Mouse (Mus musculus) embryonic fibroblast, embryonic 13.5 days (primary cell): ENCODE data around the gene Gm15737.

ENCODE experiments used
- CTCF ChIP-seq: IDR thresholded peaks from 2 replicates; pipeline ENCODE4 v1.5.1; 2011; ENCODE audit warnings: mild to moderate bottlenecking, control low read depth, low read length, moderate library complexity, borderline replicate concordance; ENCODE audit not compliant: insufficient read depth
- POLR2A ChIP-seq: IDR thresholded peaks from 2 replicates; pipeline ENCODE4 v1.6.1; 2011; ENCODE audit warnings: low read depth, mild to moderate bottlenecking, control low read depth, low read length, moderate library complexity

- TF ChIP-seq CTCF (no peak), POLR2A (no peak)
These were observed 47.6 kb upstream of the Gm15737 start for GRCm38 (mm10) chr6:92821606-92822005.
